Mouse (Mus musculus) ovary, adult 18-20 months (tissue): ENCODE results near the gene Arrdc2.

Experiments
- DNase-seq: peaks from one replicate; pipeline ENCODE4 v3.0.0; 2022; ENCODE audit warnings: low spot score, mixed read lengths

The Arrdc2 gene

GRCm38 (mm10) chr8:70786291-70787050, 53.0 kb downstream of the Arrdc2 start:
- DNase-seq: no peak
